Mouse (Mus musculus) CH12.LX (cell line): ENCODE measurements around the gene Rora. TPM values are rescaled to one million over a fixed set of nuclear protein-coding genes. Genes with fewer than 3 reads are reported as not detected.

Experiments used
- DNase-seq: peaks from one replicate; pipeline ENCODE4 v3.0.0-alpha.2; 2013; ENCODE audit errors: extremely low read depth
- H3K27ac ChIP-seq: 2 replicates; pipeline ENCODE4 v1.5.1; 2012; ENCODE audit warnings: low read depth, mild to moderate bottlenecking, control low read depth, moderate library complexity; ENCODE audit not compliant: insufficient read depth
- H3K27me3 ChIP-seq: replicated peaks from 2 replicates; pipeline ENCODE3; 2012; ENCODE audit warnings: inconsistent platforms
- H3K36me3 ChIP-seq, 2 experiments: replicated peaks in 1 of 2; 2 replicates each; pipeline versions ENCODE3 to v1.6.1; 2012; ENCODE audit warnings: inconsistent platforms in 1 of 2, low read length in 1 of 2, mild to moderate bottlenecking in 1 of 2, mixed read lengths in 1 of 2, moderate library complexity in 1 of 2; ENCODE audit not compliant: control insufficient read depth in 1 of 2, insufficient read depth in 1 of 2
- H3K4me1 ChIP-seq, 2 experiments: 2 replicates each; pipeline ENCODE4 v1.6.1; 2012; ENCODE audit warnings: inconsistent platforms in 1 of 2, moderate library complexity in 1 of 2; ENCODE audit not compliant: insufficient read depth in 2 of 2, control insufficient read depth in 1 of 2
- H3K4me2 ChIP-seq: 2 replicates; pipeline ENCODE4 v1.6.1; 2012; ENCODE audit warnings: low read depth, mild to moderate bottlenecking, control low read depth; ENCODE audit not compliant: poor library complexity, insufficient read depth, severe bottlenecking
- H3K4me3 ChIP-seq, 3 experiments: fragments of 150-350 bp in 1 of 3; sonication (generic) in 1 of 3; replicated peaks in 1 of 3; 2 replicates each; pipeline versions ENCODE3 to v1.5.1; 2011 to 2012; ENCODE audit warnings: low read depth in 2 of 3, low read length in 2 of 3, mild to moderate bottlenecking in 2 of 3, moderate library complexity in 2 of 3, control low read depth in 1 of 3, improper control_type of control experiment in 1 of 3, inconsistent platforms in 1 of 3, mixed read lengths in 1 of 3; ENCODE audit not compliant: poor library complexity in 1 of 3
- H3K79me2 ChIP-seq: replicated peaks from 2 replicates; pipeline ENCODE4 v1.6.1; 2012; ENCODE audit warnings: mild to moderate bottlenecking, moderate library complexity; ENCODE audit not compliant: control insufficient read depth, poor library complexity, insufficient read depth, severe bottlenecking; ENCODE audit errors: extremely low read depth
- H3K9ac ChIP-seq: 2 replicates; pipeline ENCODE4 v1.6.1; 2012; ENCODE audit warnings: low read depth, mild to moderate bottlenecking, control low read depth, moderate library complexity; ENCODE audit not compliant: insufficient read depth
- H3K9me3 ChIP-seq: replicated peaks from 2 replicates; pipeline ENCODE3; 2012; ENCODE audit warnings: low read length, inconsistent platforms, mixed read lengths
- BHLHE40 ChIP-seq: IDR thresholded peaks from 2 replicates; pipeline ENCODE4 v1.6.1; 2011; ENCODE audit warnings: mild to moderate bottlenecking, low read depth, low read length, improper control_type of control experiment
- CHD1 ChIP-seq: IDR thresholded peaks from 2 replicates; pipeline ENCODE4 v1.6.1; 2012; ENCODE audit warnings: low read depth, low read length, improper control_type of control experiment, inconsistent platforms
- E2F4 ChIP-seq: IDR thresholded peaks from 2 replicates; pipeline ENCODE4 v1.6.1; 2011; ENCODE audit warnings: low read depth, low read length, improper control_type of control experiment; ENCODE audit not compliant: insufficient replicate concordance
- EP300 ChIP-seq: IDR thresholded peaks from 2 replicates; pipeline ENCODE4 v1.6.1; 2011; ENCODE audit warnings: low read length, improper control_type of control experiment
- GABPA ChIP-seq: IDR thresholded peaks from 2 replicates; pipeline ENCODE4 v1.6.1; 2012; ENCODE audit warnings: low read depth, low read length, improper control_type of control experiment, inconsistent platforms; ENCODE audit not compliant: insufficient replicate concordance
- HCFC1 ChIP-seq: IDR thresholded peaks from 2 replicates; pipeline ENCODE4 v1.6.1; 2012; ENCODE audit warnings: low read depth, mild to moderate bottlenecking, inconsistent platforms, low read length, improper control_type of control experiment
- IRF4 ChIP-seq: IDR thresholded peaks from 2 replicates; pipeline ENCODE4 v1.6.1; 2014; ENCODE audit warnings: low read depth, mild to moderate bottlenecking, inconsistent platforms, low read length, improper control_type of control experiment
- KAT2A ChIP-seq: IDR thresholded peaks from 2 replicates; pipeline ENCODE4 v1.6.1; 2012; ENCODE audit warnings: low read length, improper control_type of control experiment, inconsistent platforms; ENCODE audit not compliant: insufficient replicate concordance
- MAX ChIP-seq: IDR thresholded peaks from 2 replicates; pipeline ENCODE4 v1.6.1; 2011; ENCODE audit warnings: low read length, improper control_type of control experiment
- MEF2A ChIP-seq: IDR thresholded peaks from 2 replicates; pipeline ENCODE4 v1.6.1; 2014; ENCODE audit warnings: low read depth, mild to moderate bottlenecking, inconsistent platforms, low read length, improper control_type of control experiment, borderline replicate concordance
- MXI1 ChIP-seq: IDR thresholded peaks from 2 replicates; pipeline ENCODE4 v1.6.1; 2011; ENCODE audit warnings: mild to moderate bottlenecking, low read depth, low read length, improper control_type of control experiment
- MYC ChIP-seq: IDR thresholded peaks from 2 replicates; pipeline ENCODE4 v1.6.1; 2011; ENCODE audit warnings: low read depth, mild to moderate bottlenecking, improper control_type of control experiment, low read length
- PAX5 ChIP-seq: IDR thresholded peaks from 2 replicates; pipeline ENCODE4 v1.6.1; 2012; ENCODE audit warnings: low read length, inconsistent platforms, mixed read lengths
- POLR2A ChIP-seq: IDR thresholded peaks from 2 replicates; pipeline ENCODE4 v1.6.1; 2011; ENCODE audit warnings: low read depth, mild to moderate bottlenecking, improper control_type of control experiment, low read length
- POLR2AphosphoS2 ChIP-seq: IDR thresholded peaks from 2 replicates; pipeline ENCODE4 v1.6.1; 2011; ENCODE audit warnings: low read depth, low read length, improper control_type of control experiment
- RCOR1 ChIP-seq: conservative IDR thresholded peaks from 2 replicates; pipeline ENCODE4 v1.6.1; 2012; ENCODE audit warnings: low read depth, mild to moderate bottlenecking, inconsistent platforms, low read length, improper control_type of control experiment
- SIN3A ChIP-seq: IDR thresholded peaks from 2 replicates; pipeline ENCODE4 v1.6.1; 2012; ENCODE audit warnings: low read length, improper control_type of control experiment, inconsistent platforms
- TBP ChIP-seq: conservative IDR thresholded peaks from 2 replicates; pipeline ENCODE4 v1.6.1; 2011; ENCODE audit warnings: low read depth, low read length, improper control_type of control experiment
- TCF12 ChIP-seq: IDR thresholded peaks from 2 replicates; pipeline ENCODE4 v1.6.1; 2014; ENCODE audit warnings: low read depth, mild to moderate bottlenecking, inconsistent platforms, low read length, improper control_type of control experiment
- UBTF ChIP-seq: IDR thresholded peaks from 2 replicates; pipeline ENCODE4 v1.6.1; 2012; ENCODE audit warnings: low read depth, mild to moderate bottlenecking, inconsistent platforms, low read length, improper control_type of control experiment, moderate library complexity
- USF1 ChIP-seq: IDR thresholded peaks from 2 replicates; pipeline ENCODE4 v1.6.1; 2014; ENCODE audit warnings: low read depth, mild to moderate bottlenecking, inconsistent platforms, low read length, improper control_type of control experiment
- ZKSCAN1 ChIP-seq: IDR thresholded peaks from 2 replicates; pipeline ENCODE4 v1.6.1; 2012; ENCODE audit warnings: low read depth, inconsistent platforms, low read length, improper control_type of control experiment, borderline replicate concordance
- dilution Hi-C: fragments of 300-500 bp; cut with MboI; formaldehyde crosslinking; loops from 2 replicates; pipeline ENCODE4 v1.14.3; 2020; ENCODE audit warnings: low sequenced_read_pairs; ENCODE audit not compliant: extremely low pct_unique_long_range_greater_than_20kb, extremely low pct_ligation_motif_present
- in situ Hi-C: fragments of 300-500 bp; cut with MboI; formaldehyde crosslinking; loops from 3 replicates; pipeline ENCODE4 v1.14.3; 2019; ENCODE audit warnings: low sequenced_read_pairs, low pct_ligation_motif_present, low pct_unique_long_range_greater_than_20kb, mixed read lengths
- polyA plus RNA-seq: library from polyadenylated mRNA; unstranded; fragments of >175 nt; gene quantifications from 2 replicates; pipeline ENCODE4 v1.2.1, GENCODE M21; 2012; ENCODE audit warnings: low read depth; ENCODE audit not compliant: insufficient read length
- total RNA-seq, 2 experiments: library from RNA; depleted of rRNA; stranded (reverse); fragments of 300-350 nt in 1 of 2; fragments of >200 nt in 1 of 2; gene quantifications; 2 replicates each; pipeline ENCODE4 v1.2.3; 2012 to 2014

Gene Rora
- total and polyA plus RNA-seq, 3 experiments: 0.36 to 0.66 (median 0.64) TPM

- TF ChIP-seq EP300: no peak
- TF ChIP-seq UBTF: no peak
- TF ChIP-seq IRF4: no peak
- TF ChIP-seq BHLHE40: no peak
- TF ChIP-seq POLR2AphosphoS2: no peak
- no peak for TF ChIP-seq MYC
- no peak for TF ChIP-seq CHD1
- no peak for TF ChIP-seq MEF2A
- Histone ChIP-seq H3K4me1 (no peaks in the 10 kb centered on the region), H3K9me3 (peaks cover 39% of the 10 kb centered on the region), H3K27ac (no peak overlapping the region), H3K4me3 (no peak overlapping the region), H3K9ac (no peak overlapping the region), H3K4me2 (no peak overlapping the region), H3K79me2 (no peaks in the 10 kb centered on the region), H3K36me3 (no peaks in the 10 kb centered on the region), H3K27me3 (no peaks in the 10 kb centered on the region)
- in situ Hi-C loops: no loop called here
- dilution Hi-C loops: no loop called here
- no peak for DNase-seq
Measured at GRCm38 (mm10) chr9:68823292-68823691, 169.7 kb downstream of the Rora start.

GRCm38 (mm10) chr9:68825107-68825506 is 171.5 kb downstream of the Rora start:
- no peak for TF ChIP-seq E2F4
- no peak for TF ChIP-seq TCF12
- TF ChIP-seq RCOR1: no peak
- no peak for TF ChIP-seq KAT2A
- TF ChIP-seq PAX5: no peak
- TF ChIP-seq UBTF: no peak
- TF ChIP-seq MAX: no peak
- no peak for TF ChIP-seq MYC
- no peak for TF ChIP-seq MXI1
- no peak for TF ChIP-seq SIN3A
- TF ChIP-seq POLR2A: no peak
- no peak for TF ChIP-seq TBP
- no peak for TF ChIP-seq GABPA
- no peak for TF ChIP-seq ZKSCAN1
- TF ChIP-seq EP300: no peak
- no peak for TF ChIP-seq USF1
- TF ChIP-seq HCFC1: no peak
- Histone ChIP-seq H3K4me3 (no peak overlapping the region), H3K4me2 (no peak overlapping the region), H3K36me3 (no peaks in the 10 kb centered on the region), H3K27ac (no peak overlapping the region), H3K9me3 (peaks cover 44% of the 10 kb centered on the region), H3K79me2 (no peaks in the 10 kb centered on the region), H3K4me1 (no peaks in the 10 kb centered on the region), H3K27me3 (no peaks in the 10 kb centered on the region), H3K9ac (no peak overlapping the region)
- in situ Hi-C loops: no loop called here
- no peak for DNase-seq
- dilution Hi-C loops: no loop called here
